In genomic region chr1:62582476-62582875, GRCm38 (mm10) we compare ENCODE assay signal across 23 mouse cellular contexts.
"Had no signal": no experiment of that assay in that cellular context is flagged by ENCODE, and none has a peak within 500 bp of the region (broad histone marks: within the 10 kb centered on the region; RNA-seq: fewer than 3 reads in every experiment).

No protein-coding gene starts in this region.

- H3K4me3 ChIP-seq: layer of hippocampus, adult 2 months; limb, embryonic 10.5 days; limb, embryonic 13.5 days; liver, embryonic 12.5 days; liver, embryonic 15.5 days; midbrain, embryonic 12.5 days; midbrain, embryonic 15.5 days; myocyte; neural tube, embryonic 13.5 days; stomach, embryonic 15.5 days had no signal

- H3K4me2 ChIP-seq: limb, embryonic 13.5 days; liver, embryonic 12.5 days; liver, embryonic 15.5 days; midbrain, embryonic 12.5 days; midbrain, embryonic 15.5 days; neural tube, embryonic 13.5 days; stomach, embryonic 15.5 days had no signal

- H3K9me3 ChIP-seq: limb, embryonic 10.5 days; limb, embryonic 13.5 days; liver, embryonic 12.5 days; liver, embryonic 15.5 days; midbrain, embryonic 12.5 days; midbrain, embryonic 15.5 days; neural tube, embryonic 13.5 days; stomach, embryonic 15.5 days had no signal

- H3K27me3 ChIP-seq: limb, embryonic 13.5 days; liver, embryonic 12.5 days; liver, embryonic 15.5 days; midbrain, embryonic 12.5 days; midbrain, embryonic 15.5 days; neural tube, embryonic 13.5 days; stomach, embryonic 15.5 days had no signal

- H3K27ac ChIP-seq: layer of hippocampus, adult 2 months; limb, embryonic 10.5 days; limb, embryonic 13.5 days; liver, embryonic 12.5 days; liver, embryonic 15.5 days; midbrain, embryonic 12.5 days; midbrain, embryonic 15.5 days; neural tube, embryonic 13.5 days; stomach, embryonic 15.5 days had no signal

- DNase-seq: kidney, adult 11 months; kidney, adult 9 months; kidney, postnatal 14 days; kidney, postnatal 4 days; layer of hippocampus, adult 9-11 months; liver; lung, adult 2 months; lung, postnatal 4 days; retina, postnatal 1 day; right cerebral cortex, postnatal 25 days; spleen, adult 18-20 months; thymus, postnatal 25 days had no signal

- H3K36me3 ChIP-seq: limb, embryonic 10.5 days; limb, embryonic 13.5 days; liver, embryonic 12.5 days; liver, embryonic 15.5 days; midbrain, embryonic 12.5 days; midbrain, embryonic 15.5 days; neural tube, embryonic 13.5 days; stomach, embryonic 15.5 days had no signal

- ATAC-seq: liver, embryonic 12.5 days; lung, postnatal 0 days; midbrain, embryonic 15.5 days had no signal

- H3K9ac ChIP-seq: limb, embryonic 13.5 days; liver, embryonic 12.5 days; liver, embryonic 15.5 days; midbrain, embryonic 12.5 days; midbrain, embryonic 15.5 days; neural tube, embryonic 13.5 days; stomach, embryonic 15.5 days had no signal

- H3K4me1 ChIP-seq: liver, embryonic 12.5 days; liver, embryonic 15.5 days; midbrain, embryonic 12.5 days; neural tube, embryonic 13.5 days; stomach, embryonic 15.5 days had no signal
